Mouse (Mus musculus) megakaryocyte progenitor cell, adult 5-6 weeks (primary cell): ENCODE measurements around the gene 1700037H04Rik. TPM values are rescaled to one million over a fixed set of nuclear protein-coding genes. Genes with fewer than 3 reads are reported as not detected.
"Not testable (repeated sequence)": the region's sequence is repeated elsewhere in the genome, so short reads cannot be mapped to it uniquely, and the experiment has no call there.

Experiments
- ATAC-seq: replicated peaks from 2 replicates; pipeline ENCODE4 v1.8.0; 2016; ENCODE audit warnings: mild to moderate bottlenecking, moderate TSS enrichment, inconsistent platforms; ENCODE audit not compliant: poor library complexity
- total RNA-seq, 2 experiments: library from RNA; stranded (forward) in 1 of 2; stranded (reverse) in 1 of 2; fragments of 157-497, 149-512 nt in 1 of 2; fragments of 200-1000 nt in 1 of 2; gene quantifications; 2 replicates each; pipeline versions ENCODE4 v1.2.3 to v1.2.4; 2015 to 2017

Gene 1700037H04Rik
- total RNA-seq, 2 experiments from 2014 or later, result 34.9 to 90.4 TPM

- ATAC-seq, result no peak
These were observed 31.2 kb downstream of the 1700037H04Rik start for GRCm38 (mm10) chr2:131128636-131129157.

DNA sequence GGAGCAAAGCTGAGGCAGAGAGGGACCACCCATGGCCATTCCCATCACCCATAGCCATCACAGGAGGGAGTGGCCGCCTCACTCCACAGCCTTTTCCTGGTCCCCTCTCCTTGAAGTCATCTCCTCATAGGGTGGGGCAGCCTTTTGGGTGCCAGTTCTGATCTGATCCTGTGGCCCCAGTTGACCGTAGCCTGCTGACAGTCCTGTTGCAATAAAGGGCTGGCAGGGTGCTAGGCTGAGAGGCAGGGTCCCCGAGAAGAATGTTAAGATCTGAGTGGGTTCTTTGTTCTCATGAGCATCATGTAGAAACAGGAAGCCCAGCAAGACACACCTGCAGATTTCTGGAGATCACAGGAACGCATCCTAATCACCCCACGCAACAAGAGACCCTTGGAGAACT, 31.7 kb downstream of the 1700037H04Rik start:
- no peak for ATAC-seq

GRCm38 (mm10) chr2:131127161-131127730, 32.6 kb downstream of the 1700037H04Rik start, which contains the start of gene Hspa12b:
TSS of gene Hspa12b (plus strand) at chr2:131127280.
- peak; percentile 42 for ATAC-seq

- ATAC-seq, result no peak
These were observed 33.7 kb downstream of the 1700037H04Rik start for GRCm38 (mm10) chr2:131125964-131126815.

DNA sequence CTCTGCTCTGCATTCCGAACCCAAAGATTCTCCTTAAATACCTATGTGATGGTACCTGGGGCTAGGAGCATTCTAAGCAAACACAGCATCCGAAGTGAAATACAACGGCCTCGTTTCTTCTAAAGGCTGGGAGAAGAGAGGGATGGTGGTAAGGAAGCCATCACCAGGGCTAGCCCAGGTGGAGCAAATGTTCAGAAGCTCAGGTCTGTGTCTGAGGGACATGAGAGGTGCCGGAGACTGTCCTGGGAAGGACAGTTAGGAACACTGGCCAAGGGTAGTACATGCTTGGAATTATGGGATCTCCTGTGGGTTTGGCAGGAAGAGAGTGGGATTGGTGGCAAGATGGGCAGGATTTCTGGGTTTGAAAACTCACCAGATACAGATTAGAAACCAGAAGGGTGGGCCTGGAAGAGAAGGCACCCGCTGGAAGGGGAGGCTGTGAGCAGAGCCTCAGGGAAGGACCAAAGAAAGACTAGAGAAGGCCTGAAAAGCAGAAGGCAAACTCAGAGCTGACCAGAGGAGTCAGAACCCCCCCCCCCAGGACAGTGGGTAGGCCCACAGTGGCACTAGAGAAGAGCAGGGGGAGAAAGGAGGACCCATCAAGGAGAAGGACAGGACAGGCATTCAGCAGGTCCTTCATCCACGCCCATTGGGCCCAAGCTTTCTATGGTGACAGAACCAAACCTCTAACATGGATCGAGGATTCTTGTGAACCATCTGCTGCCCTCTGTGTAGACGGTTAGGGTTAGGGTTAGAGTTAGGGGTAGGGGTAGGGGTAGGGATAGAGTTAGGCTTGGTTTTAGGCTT, 34.5 kb downstream of the 1700037H04Rik start:
- ATAC-seq, result no peak

GRCm38 (mm10) chr2:131124166-131124565, 35.7 kb downstream of the 1700037H04Rik start:
- peak; percentile 59 for ATAC-seq

- no peak for ATAC-seq
These were observed 40.8 kb downstream of the 1700037H04Rik start for GRCm38 (mm10) chr2:131118968-131119574.

DNA sequence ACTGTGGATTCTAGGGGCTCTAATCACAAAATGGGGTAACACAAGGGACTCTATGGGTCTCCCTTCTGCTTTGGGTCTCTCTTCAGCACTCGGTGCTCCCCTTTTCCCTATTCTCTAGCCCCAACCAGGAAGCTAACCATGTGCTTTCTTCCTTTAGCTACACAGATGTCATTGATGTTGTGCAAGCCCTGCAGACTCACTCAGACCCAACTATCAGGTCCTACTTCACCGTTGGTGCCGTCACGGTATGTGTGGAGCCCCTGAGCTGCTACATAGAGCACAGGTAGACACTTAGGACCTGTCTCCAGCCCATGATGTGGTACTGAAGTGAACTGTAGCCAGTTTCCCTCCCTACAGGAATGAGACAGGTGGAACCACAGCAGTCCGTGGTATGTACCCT, 53.9 kb downstream of the 1700037H04Rik start:
- no peak for ATAC-seq

GRCm38 (mm10) chr2:131105061-131105460, 54.8 kb downstream of the 1700037H04Rik start:
- not testable (repeated sequence) for ATAC-seq

- ATAC-seq, result no peak
These were observed 55.9 kb downstream of the 1700037H04Rik start for GRCm38 (mm10) chr2:131104021-131104420.

DNA sequence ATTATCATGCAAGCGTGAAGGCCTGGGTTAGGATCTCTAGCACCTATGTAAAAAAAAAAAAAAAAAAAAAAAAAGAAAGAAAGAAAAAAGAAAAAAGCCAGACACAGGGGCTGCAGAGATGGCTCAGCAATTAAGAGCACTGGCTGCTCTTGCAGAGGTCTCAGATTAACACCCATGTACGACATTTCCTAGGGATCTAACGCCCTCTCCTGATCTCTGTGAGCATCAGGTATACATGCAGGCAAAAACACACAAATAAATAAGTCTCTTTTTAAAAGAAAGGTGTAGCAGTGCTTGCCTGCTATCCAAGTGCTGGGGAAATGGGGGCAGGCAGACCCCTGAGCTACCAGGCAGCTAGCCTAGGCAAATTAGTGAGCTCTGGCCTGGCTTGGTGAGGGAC, 58.4 kb downstream of the 1700037H04Rik start:
- no peak for ATAC-seq

DNA sequence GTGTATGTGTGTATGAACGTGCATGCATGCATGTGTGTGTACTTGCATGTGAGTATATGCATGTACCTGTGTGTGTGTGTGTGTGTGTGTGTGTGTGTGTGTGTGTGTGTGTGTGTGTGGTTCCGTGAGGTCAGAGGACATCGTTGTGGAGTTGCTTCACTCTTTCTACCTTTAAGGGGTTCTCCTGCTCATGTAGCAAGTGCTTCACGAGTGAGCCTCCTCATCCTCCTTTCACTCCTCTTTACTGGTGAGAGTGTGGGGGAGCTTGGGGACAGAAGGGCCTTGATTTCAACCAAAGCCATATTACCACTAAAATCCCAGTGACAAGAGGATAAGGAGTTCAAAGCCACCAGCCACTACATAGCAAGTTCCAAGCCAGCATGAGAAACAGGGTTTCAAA, 62.8 kb downstream of the 1700037H04Rik start:
- ATAC-seq, result no peak

Other genes starting within 250 kb of the 1700037H04Rik start
- not detected in 2 replicates for gene Gfra4, start 117.0 kb downstream of the 1700037H04Rik start, total RNA-seq (2015)
- not detected in 2 replicates for gene Gfra4, start 117.0 kb downstream of the 1700037H04Rik start, total RNA-seq (2017)
- gene Adam33, start 96.3 kb downstream of the 1700037H04Rik start, total RNA-seq (2015), result not detected in 2 replicates
- not detected in 2 replicates for gene Adam33, start 96.3 kb downstream of the 1700037H04Rik start, total RNA-seq (2017)
- gene Siglec1, start 73.3 kb downstream of the 1700037H04Rik start, total RNA-seq (2015), result 0.05 and 0.07 TPM in 2 replicates
- 0.10 TPM in 1 of 2 replicates, not detected in the other for gene Siglec1, start 73.3 kb downstream of the 1700037H04Rik start, total RNA-seq (2017)
- gene Hspa12b, start 32.8 kb downstream of the 1700037H04Rik start, total RNA-seq (2015), result 0.12 TPM in 1 of 2 replicates, not detected in the other
- gene Hspa12b, start 32.8 kb downstream of the 1700037H04Rik start, total RNA-seq (2017), result 0.44 TPM in 1 of 2 replicates, not detected in the other
- gene Gm11037, start 26.6 kb downstream of the 1700037H04Rik start, total RNA-seq (2015), result not detected in 2 replicates
- gene Gm11037, start 26.6 kb downstream of the 1700037H04Rik start, total RNA-seq (2017), result not detected in 2 replicates
- 8.0 and 8.3 TPM in 2 replicates for gene Cenpb, start 20.0 kb upstream of the 1700037H04Rik start, total RNA-seq (2015)
- gene Cenpb, start 20.0 kb upstream of the 1700037H04Rik start, total RNA-seq (2017), result 14.8 and 15.8 TPM in 2 replicates
- gene Cdc25b, start 26.9 kb upstream of the 1700037H04Rik start, total RNA-seq (2015), result 8.9 and 10.8 TPM in 2 replicates
- gene Cdc25b, start 26.9 kb upstream of the 1700037H04Rik start, total RNA-seq (2017), result 9.6 and 13.4 TPM in 2 replicates
- gene Spef1, start 27.2 kb upstream of the 1700037H04Rik start, total RNA-seq (2015), result 0.39 and 0.72 TPM in 2 replicates
- 0.91 and 2.0 TPM in 2 replicates for gene Spef1, start 27.2 kb upstream of the 1700037H04Rik start, total RNA-seq (2017)
- gene Ap5s1, start 47.0 kb upstream of the 1700037H04Rik start, total RNA-seq (2015), result 3.6 and 3.9 TPM in 2 replicates
- gene Ap5s1, start 47.0 kb upstream of the 1700037H04Rik start, total RNA-seq (2017), result 2.9 and 6.7 TPM in 2 replicates
- gene Mavs, start 74.0 kb upstream of the 1700037H04Rik start, total RNA-seq (2015), result 15.1 and 17.1 TPM in 2 replicates
- 11.3 and 11.8 TPM in 2 replicates for gene Mavs, start 74.0 kb upstream of the 1700037H04Rik start, total RNA-seq (2017)
- 59.4 and 71.6 TPM in 2 replicates for gene Pank2, start 102.4 kb upstream of the 1700037H04Rik start, total RNA-seq (2015)
- gene Pank2, start 102.4 kb upstream of the 1700037H04Rik start, total RNA-seq (2017), result 46.3 and 61.7 TPM in 2 replicates
- gene Rnf24, start 192.8 kb upstream of the 1700037H04Rik start, total RNA-seq (2015), result 4.4 and 4.5 TPM in 2 replicates
- 1.8 and 1.9 TPM in 2 replicates for gene Rnf24, start 192.8 kb upstream of the 1700037H04Rik start, total RNA-seq (2017)